Mouse (Mus musculus): ENCODE data around the gene Ttc33. TPM values are rescaled to one million over a fixed set of nuclear protein-coding genes. Genes with fewer than 3 reads are reported as not detected.

The Ttc33 gene
- polyA plus RNA-seq (2012) = 28.5 and 34.8 TPM in 2 replicates

DNA sequence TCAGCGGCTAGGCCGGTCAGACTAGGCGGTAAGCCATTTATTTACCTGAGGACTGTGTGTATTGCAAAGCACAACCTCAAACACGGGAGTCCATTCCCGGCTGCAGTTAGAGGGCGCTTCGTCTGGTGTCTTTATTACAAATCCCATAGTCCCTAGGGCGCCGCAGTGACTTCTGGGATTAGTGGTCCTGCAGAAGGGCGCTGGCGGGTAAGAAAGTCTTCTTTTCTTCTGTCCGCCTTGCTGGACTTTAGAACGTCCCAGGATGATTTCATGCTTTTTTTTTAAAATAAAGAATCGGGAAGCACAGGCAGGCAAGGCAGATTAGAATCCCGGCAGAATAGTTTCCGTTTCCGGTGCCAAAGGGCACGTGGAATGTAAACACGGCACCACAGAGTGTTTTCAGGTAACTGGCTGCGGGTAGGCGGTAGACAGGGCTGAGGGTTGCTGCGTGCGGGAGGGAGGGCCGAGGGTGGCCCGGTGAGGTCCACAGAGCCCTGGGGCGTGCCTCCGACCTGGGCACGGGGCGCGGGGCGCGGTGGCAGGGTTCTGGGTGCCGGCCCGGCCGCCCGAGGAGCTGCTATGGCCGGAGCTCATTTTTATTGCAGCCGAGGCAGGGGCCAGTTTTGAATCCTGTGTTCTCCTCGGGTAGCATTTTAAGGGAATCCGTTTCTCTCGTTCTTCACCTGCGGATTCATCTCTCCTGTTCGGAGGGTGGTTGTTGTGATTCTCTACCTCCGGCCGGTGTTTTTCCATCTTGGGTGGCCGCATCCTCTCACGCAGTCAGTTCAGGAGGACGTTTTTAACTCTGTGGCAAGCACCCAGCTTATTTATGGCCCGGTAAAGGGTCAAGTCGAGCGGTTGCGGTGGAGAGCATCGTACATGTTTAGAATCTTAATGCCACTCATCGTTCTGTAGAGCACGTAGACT, at the start of gene Ttc33:
Ttc33 (plus strand) TSS at position 160 of the 927 bp plus-strand sequence.

DNA sequence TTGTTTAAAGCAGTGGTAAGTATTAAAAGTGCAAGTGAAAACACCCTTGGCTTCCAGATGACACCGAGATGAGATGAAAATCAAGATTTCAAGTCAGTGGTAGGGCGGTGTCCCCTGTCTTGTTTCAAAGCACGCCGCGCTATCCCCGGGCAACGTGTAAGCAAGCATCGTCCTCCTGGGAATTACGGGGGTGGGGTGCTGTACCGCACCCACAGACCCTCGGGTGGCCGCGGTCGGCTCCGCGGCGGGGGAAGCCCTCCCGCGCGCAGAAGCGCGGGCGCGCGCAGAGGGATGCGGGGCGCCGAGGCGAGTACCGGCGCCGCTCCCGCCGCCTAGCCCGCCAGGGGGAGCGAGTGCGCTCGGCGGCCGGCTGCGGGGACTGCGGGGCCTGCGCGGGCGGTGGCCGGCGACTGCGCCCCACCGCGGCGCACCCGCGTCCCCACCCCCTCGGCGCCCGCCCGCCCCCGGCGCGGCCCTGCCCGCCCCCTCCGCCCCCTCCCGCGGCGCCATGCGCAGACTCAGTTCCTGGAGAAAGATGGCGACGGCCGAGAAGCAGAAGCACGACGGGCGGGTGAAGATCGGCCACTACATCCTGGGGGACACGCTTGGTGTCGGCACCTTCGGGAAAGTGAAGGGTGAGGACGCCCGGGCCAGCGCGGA, 41.8 kb upstream of the Ttc33 start, which contains the start of gene Prkaa1:
Prkaa1 (plus strand) TSS at position 501 of the 660 bp plus-strand sequence.

DNA sequence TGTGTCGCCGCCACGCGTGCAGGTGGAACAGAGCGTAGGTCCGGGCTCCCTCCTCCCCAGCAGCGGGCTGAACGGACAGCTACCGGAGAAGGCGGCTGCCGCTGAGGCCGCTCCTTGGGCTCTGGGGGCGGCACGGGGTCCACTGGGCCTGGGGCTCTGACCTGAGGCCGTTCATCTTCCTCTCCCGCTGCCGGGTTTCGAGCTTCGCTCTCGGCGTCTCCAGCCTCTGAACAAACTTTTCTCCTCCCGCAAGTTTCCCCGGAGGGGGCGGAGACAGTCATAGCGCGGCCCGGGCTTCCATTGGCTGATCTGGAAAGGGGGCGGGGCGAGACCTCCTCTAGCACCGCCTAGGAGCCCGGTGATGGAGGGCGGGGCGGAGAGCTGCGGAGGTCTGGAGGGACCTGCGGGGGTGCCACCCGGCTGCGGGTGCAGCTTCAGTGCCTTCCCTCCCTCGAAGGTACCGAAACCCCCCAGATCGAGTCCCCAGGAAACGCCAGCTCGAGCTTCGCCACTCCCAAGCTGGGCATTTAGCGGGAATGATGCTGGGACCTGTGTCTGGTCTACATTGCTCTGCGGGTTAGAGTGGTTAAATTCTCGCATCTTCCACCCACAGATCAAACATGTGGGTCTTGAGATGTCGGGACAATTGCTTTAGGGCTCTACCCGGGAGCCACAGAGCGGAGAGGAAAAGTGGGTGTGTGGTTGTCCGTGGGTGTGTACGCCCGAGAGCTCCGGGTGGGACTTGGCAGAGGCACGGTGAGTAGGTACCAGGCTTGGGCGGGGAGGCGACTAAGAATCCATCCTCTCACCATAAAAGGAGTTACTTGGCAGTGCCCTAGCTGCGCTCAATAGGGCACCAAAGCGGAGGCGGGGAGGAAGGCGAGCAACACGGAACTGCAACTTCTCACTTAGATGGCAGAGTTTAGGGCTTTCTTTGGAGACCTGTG, 58.9 kb downstream of the Ttc33 start, which contains the start of gene Ptger4:
Ptger4 (minus strand) TSS at position 229 of the 947 bp plus-strand sequence.

Other genes starting within 250 kb of the Ttc33 start
- gene C7, start 121.8 kb upstream of the Ttc33 start, polyA plus RNA-seq (2012) = not detected in 2 replicates
- 0.41 and 0.44 TPM in 2 replicates for gene Card6, start 77.0 kb upstream of the Ttc33 start, polyA plus RNA-seq (2012)
- gene Rpl37, start 68.9 kb upstream of the Ttc33 start, polyA plus RNA-seq (2012) = 58.7 and 79.6 TPM in 2 replicates
- gene Prkaa1, start 41.7 kb upstream of the Ttc33 start, polyA plus RNA-seq (2012) = 2.4 and 2.7 TPM in 2 replicates
- 15.4 and 22.7 TPM in 2 replicates for gene Ptger4, start 58.7 kb downstream of the Ttc33 start, polyA plus RNA-seq (2012)

Data from megakaryocyte-erythroid progenitor cell, adult 5 weeks (primary cell).